Comparison of ENCODE assay signal across 30 mouse cellular contexts in the genomic region with DNA sequence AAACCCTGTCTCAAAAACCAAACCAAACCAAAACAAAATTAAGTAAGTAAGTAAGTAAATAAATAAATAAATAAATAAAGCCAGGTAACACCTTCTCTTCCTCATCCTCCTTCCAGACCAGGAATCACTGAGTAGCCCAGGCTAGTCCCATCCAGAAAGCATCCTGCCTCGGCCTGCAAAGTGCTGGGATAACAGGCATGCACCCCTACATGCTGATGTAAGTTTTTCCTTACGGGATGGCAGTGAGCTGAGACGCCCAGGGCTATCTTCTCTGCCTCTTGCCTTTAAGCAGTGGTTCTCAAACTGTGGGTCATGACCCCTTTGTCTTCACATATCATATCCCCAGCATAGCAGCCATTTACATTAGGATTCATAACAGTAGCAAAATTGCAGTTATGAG. TPM values are rescaled to one million over a fixed set of nuclear protein-coding genes. Genes with fewer than 3 reads are reported as not detected.
A peak's percentile ranks its signal among the peaks of the same experiment; 100 is the strongest.
DNase-seq lines count a peak whose midpoint lies in the region; ATAC-seq lines count a peak whose summit lies in the region.
"Had no signal": no experiment of that assay in that cellular context is flagged by ENCODE, and none has a peak within 500 bp of the region (broad histone marks: within the 10 kb centered on the region; RNA-seq: fewer than 3 reads in every experiment).

No protein-coding gene starts in this region.

- H3K27ac ChIP-seq in heart, embryonic 10.5 days, result no peak overlapping the region
- no peak overlapping the region for H3K27ac ChIP-seq in limb, embryonic 11.5 days (replicated peaks; ENCODE audit: low read depth, low read length)
- H3K27ac ChIP-seq: embryonic facial prominence, embryonic 10.5 days; embryonic facial prominence, embryonic 13.5 days; forebrain, embryonic 13.5 days; gastrocnemius, adult 2 months; heart, embryonic 15.5 days; hindbrain, embryonic 10.5 days; hindbrain, embryonic 13.5 days had no signal

- no peaks in the 10 kb centered on the region for H3K9me3 ChIP-seq in heart, embryonic 10.5 days
- H3K9me3 ChIP-seq in limb, embryonic 11.5 days (ENCODE audit: control insufficient read depth, low read length), result no peaks in the 10 kb centered on the region
- H3K9me3 ChIP-seq: embryonic facial prominence, embryonic 10.5 days; embryonic facial prominence, embryonic 13.5 days; forebrain, embryonic 13.5 days; heart, embryonic 12.5 days; heart, embryonic 15.5 days; hindbrain, embryonic 10.5 days; hindbrain, embryonic 13.5 days had no signal

- WGBS in heart, embryonic 10.5 days, result 84% methylated on average over 3 of the region's 3 CpGs
- 82% methylated on average over 3 of the region's 3 CpGs for WGBS in limb, embryonic 11.5 days

- H3K9ac ChIP-seq in limb, embryonic 11.5 days (ENCODE audit: low read length), result no peak overlapping the region
- H3K9ac ChIP-seq: embryonic facial prominence, embryonic 13.5 days; forebrain, embryonic 13.5 days; heart, embryonic 12.5 days; heart, embryonic 15.5 days; hindbrain, embryonic 13.5 days had no signal

- H3K4me2 ChIP-seq in limb, embryonic 11.5 days (ENCODE audit: low read depth, severe bottlenecking), result no peak overlapping the region
- H3K4me2 ChIP-seq: embryonic facial prominence, embryonic 13.5 days; forebrain, embryonic 13.5 days; heart, embryonic 12.5 days; heart, embryonic 15.5 days; hindbrain, embryonic 13.5 days had no signal

- intact Hi-C loops in heart, postnatal 36 days (cut with DNase I), result no loop called here
- intact Hi-C loops in gastrocnemius, postnatal 36 days (cut with DNase I), result no loop called here

- no peak for ATAC-seq in limb, embryonic 11.5 days (ENCODE audit: insufficient number of reproducible peaks, low FRiP score, low TSS enrichment, low read depth)
- ATAC-seq: activated CD4-positive, CD25-positive, alpha-beta regulatory T cell, adult 4 months; CD4-positive, CD25-positive, alpha-beta regulatory T cell, adult 4 months; forebrain, embryonic 13.5 days; forebrain, embryonic 16.5 days; hindbrain, embryonic 16.5 days had no signal

- H3K4me1 ChIP-seq in heart, embryonic 10.5 days, result peaks cover 56% of the 10 kb centered on the region
- H3K4me1 ChIP-seq in limb, embryonic 11.5 days (ENCODE audit: control insufficient read depth, insufficient read depth, low read length), result no peaks in the 10 kb centered on the region
- H3K4me1 ChIP-seq: embryonic facial prominence, embryonic 10.5 days; forebrain, embryonic 13.5 days; hindbrain, embryonic 13.5 days had no signal

- no peak overlapping the region for H3K4me3 ChIP-seq in heart, embryonic 10.5 days
- no peak overlapping the region for H3K4me3 ChIP-seq in limb, embryonic 11.5 days (ENCODE audit: low read depth, low read length)
- H3K4me3 ChIP-seq: embryonic facial prominence, embryonic 10.5 days; embryonic facial prominence, embryonic 13.5 days; erythroblast, embryonic 14.5 days; forebrain, embryonic 13.5 days; gastrocnemius, adult 2 months; heart, embryonic 12.5 days; heart, embryonic 15.5 days; hindbrain, embryonic 10.5 days; hindbrain, embryonic 13.5 days had no signal

- no peaks in the 10 kb centered on the region for H3K36me3 ChIP-seq in heart, embryonic 10.5 days
- no peaks in the 10 kb centered on the region for H3K36me3 ChIP-seq in limb, embryonic 11.5 days (ENCODE audit: control insufficient read depth, insufficient read depth, low read length)
- H3K36me3 ChIP-seq: embryonic facial prominence, embryonic 10.5 days; embryonic facial prominence, embryonic 13.5 days; heart, embryonic 12.5 days; heart, embryonic 15.5 days; hindbrain, embryonic 10.5 days; hindbrain, embryonic 13.5 days had no signal

- no peaks in the 10 kb centered on the region for H3K27me3 ChIP-seq in heart, embryonic 10.5 days (ENCODE audit: insufficient read depth, poor library complexity, severe bottlenecking)
- H3K27me3 ChIP-seq in limb, embryonic 11.5 days (ENCODE audit: control insufficient read depth, insufficient read depth, low read length), result no peaks in the 10 kb centered on the region
- H3K27me3 ChIP-seq: embryonic facial prominence, embryonic 13.5 days; forebrain, embryonic 13.5 days; heart, embryonic 12.5 days; heart, embryonic 15.5 days; hindbrain, embryonic 13.5 days had no signal

- DNase-seq in heart, embryonic 10.5 days (ENCODE audit: low spot score), result peak; percentile 64
- no peak for DNase-seq in heart, postnatal 36 days
- DNase-seq in kidney, postnatal 10 days, result peak; percentile 2
- DNase-seq in kidney, postnatal 14 days, result no peak
- peak; percentile 3 to 12 for DNase-seq in lung, postnatal 4 days
- DNase-seq in lung, adult 18-20 months, result no peak
- DNase-seq in limb, embryonic 11.5 days (ENCODE audit: low spot score), result peak; percentile 18
- DNase-seq in gastrocnemius, postnatal 36 days, result no peak
- DNase-seq: adrenal gland, adult 8-10 months; adrenal gland, postnatal 25 days; cerebellum, adult 11-12 months; cerebellum, adult 8-10 months; cerebellum, postnatal 10 days; embryo, embryonic 11 days; gastrocnemius, adult 2 months; gastrocnemius, postnatal 14 days; heart, postnatal 14 days had no signal

RNA-seq across cellular contexts. Expression of gene Lbh, which starts 9.5 kb away (rescaled TPM):
- 10.8 and 15.4 TPM in 2 replicates for polyA plus RNA-seq in heart, embryonic 10.5 days (2016; fragmentation: Nextera tagmentation; extraction: Ambion mirVana)
- 100 to 1,000 TPM; 339 to 436 TPM for total RNA-seq in heart, postnatal 36 days (2021)
- polyA plus RNA-seq in limb, embryonic 11.5 days (2014; fragmentation: Nextera tagmentation; extraction: Ambion mirVana), result 2.6 and 3.6 TPM in 2 replicates
- total RNA-seq in gastrocnemius, postnatal 36 days (2021), result 1 to 10 TPM; 6.0 to 7.0 TPM
- total RNA-seq: MEL had no signal

Comparison
In these comparisons a context has a peak if more than half of its experiments do, and no peak if none do; other contexts are left out.
1. DNase-seq: peak in heart, embryonic 10.5 days (single experiment), kidney, postnatal 10 days (single experiment), lung, postnatal 4 days (2 of 2) and limb, embryonic 11.5 days (single experiment); none in heart, postnatal 36 days (0 of 2), kidney, postnatal 14 days (single experiment), lung, adult 18-20 months (0 of 2) and gastrocnemius, postnatal 36 days (0 of 2).
2. RNA of gene Lbh, which starts 9.5 kb away (total RNA-seq): 339 to 436 TPM in heart, postnatal 36 days; 6.0 to 7.0 TPM in gastrocnemius, postnatal 36 days; every median in the first group is over 10 times any median in the second.